Mouse (Mus musculus) liver, adult 2 months (tissue): ENCODE results near the gene Klkb1. TPM values are rescaled to one million over a fixed set of nuclear protein-coding genes. Genes with fewer than 3 reads are reported as not detected.

Source experiments
- DNase-seq: peaks from one replicate; pipeline ENCODE4 v3.0.0-alpha.2; 2011; ENCODE audit warnings: low read depth, low spot score; ENCODE audit errors: extremely low read depth
- H3K27ac ChIP-seq: fragments of 200-500 bp; replicated peaks from 2 replicates; pipeline ENCODE4 v1.5.1; 2012; ENCODE audit warnings: low read depth, mild to moderate bottlenecking, control low read depth, inconsistent platforms, low read length; ENCODE audit not compliant: insufficient read depth
- H3K27me3 ChIP-seq: fragments of 200-500 bp; 2 replicates; pipeline ENCODE4 v1.6.1; 2012; ENCODE audit warnings: mild to moderate bottlenecking, moderate library complexity, low read length, inconsistent platforms; ENCODE audit not compliant: control insufficient read depth, insufficient read depth
- H3K36me3 ChIP-seq: fragments of 200-500 bp; 2 replicates; pipeline ENCODE4 v1.6.1; 2012; ENCODE audit warnings: low read length, inconsistent platforms; ENCODE audit not compliant: control insufficient read depth, insufficient read depth
- H3K4me1 ChIP-seq: fragments of 200-500 bp; 2 replicates; pipeline ENCODE4 v1.6.1; 2011; ENCODE audit warnings: low read length; ENCODE audit not compliant: control insufficient read depth, insufficient read depth
- H3K4me3 ChIP-seq: fragments of 200-500 bp; 2 replicates; pipeline ENCODE4 v1.5.1; 2011; ENCODE audit warnings: low read depth, mild to moderate bottlenecking, control low read depth, low read length, moderate library complexity; ENCODE audit not compliant: insufficient read depth
- H3K79me2 ChIP-seq: fragments of 200-500 bp; 2 replicates; pipeline ENCODE4 v1.6.1; 2012; ENCODE audit warnings: inconsistent platforms, mild to moderate bottlenecking, low read length, moderate library complexity; ENCODE audit not compliant: control insufficient read depth, insufficient read depth
- H3K9ac ChIP-seq: fragments of 200-500 bp; 2 replicates; pipeline ENCODE4 v1.6.1; 2012; ENCODE audit warnings: low read depth, mild to moderate bottlenecking, control low read depth, inconsistent platforms, low read length
- CTCF ChIP-seq: fragments of 200-500 bp; IDR thresholded peaks from 2 replicates; pipeline ENCODE4 v1.5.1; 2011; ENCODE audit warnings: low read depth, low read length, control low read depth
- POLR2A ChIP-seq: fragments of 200-500 bp; IDR thresholded peaks from 2 replicates; pipeline ENCODE4 v1.6.1; 2011; ENCODE audit warnings: low read length, control low read depth; ENCODE audit not compliant: insufficient read depth; ENCODE audit errors: extremely low read depth
- WGBS: fragments of 180-500 bp; shearing (Covaris S2); methylation state at CpG from one replicate; pipeline ENCODE4 v1.1.7; 2018; 5-methylcytosine and 5-hydroxymethylcytosine counted together
- polyA plus RNA-seq: library from polyadenylated mRNA; depleted of rRNA; stranded (reverse); fragments of >200 nt; gene quantifications from 2 replicates; pipeline ENCODE4 v1.2.3, GENCODE M21; 2012
- total RNA-seq: library from RNA; depleted of rRNA; stranded (reverse); fragments of >200 nt; gene quantifications from 2 replicates; pipeline ENCODE4 v1.2.3, GENCODE M21; 2014

The Klkb1 gene
- total and polyA plus RNA-seq, 2 experiments, result 62.6 to 205 TPM

DNA sequence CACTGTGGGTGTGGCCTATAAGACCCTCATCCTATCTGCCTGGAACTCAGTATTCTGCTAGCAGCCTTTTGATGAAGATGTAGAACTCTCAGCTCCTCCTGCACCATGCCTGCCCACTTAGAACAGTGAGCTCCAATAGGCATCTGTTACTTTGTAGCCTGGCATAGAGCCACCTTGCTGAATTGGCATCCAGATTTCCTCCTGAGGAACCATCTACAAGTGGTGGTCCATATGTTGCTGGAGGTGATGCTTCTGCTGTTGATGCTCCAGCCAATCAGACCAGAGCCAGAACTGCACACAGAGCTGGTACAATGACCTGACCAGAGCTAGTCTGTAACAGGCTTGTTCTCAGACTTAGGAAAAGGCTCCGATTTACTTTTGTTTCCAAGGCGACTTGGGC is 2.9 kb downstream of the Klkb1 start:
- Histone ChIP-seq H3K79me2 (peaks cover 15% of the 10 kb centered on the region; the same call in 1 of the 2 replicates), H3K36me3 (peaks cover 23% of the 10 kb centered on the region), H3K27ac (no peak overlapping the region), H3K4me1 (peaks cover 27% of the 10 kb centered on the region), H3K4me3 (no peak overlapping the region), H3K9ac (no peak overlapping the region), H3K27me3 (no peaks in the 10 kb centered on the region)
- TF ChIP-seq POLR2A, result no peak
- no peak for TF ChIP-seq CTCF
- WGBS, result 72% methylated on average over 2 of the region's 2 CpGs
- DNase-seq, result no peak

- TF ChIP-seq CTCF, result peak; percentile 37; the same call in 1 of the 2 replicates
- TF ChIP-seq POLR2A, result no peak
- DNase-seq, result peak; percentile 100
- peaks cover 57% of the 10 kb centered on the region for H3K36me3 ChIP-seq
- WGBS, result 24% methylated on average over 8 of the region's 8 CpGs
- H3K27me3 ChIP-seq, result no peaks in the 10 kb centered on the region
- H3K79me2 ChIP-seq, result peaks cover 8% of the 10 kb centered on the region; the same call in 1 of the 2 replicates
- no peak overlapping the region for H3K4me3 ChIP-seq
- no peak overlapping the region for H3K9ac ChIP-seq
- H3K4me1 ChIP-seq, result peaks cover 29% of the 10 kb centered on the region
- H3K27ac ChIP-seq, result peak overlapping the region; percentile 99
Observed at GRCm38 (mm10) chr8:45281630-45282029, 13.0 kb downstream of the Klkb1 start.

DNA sequence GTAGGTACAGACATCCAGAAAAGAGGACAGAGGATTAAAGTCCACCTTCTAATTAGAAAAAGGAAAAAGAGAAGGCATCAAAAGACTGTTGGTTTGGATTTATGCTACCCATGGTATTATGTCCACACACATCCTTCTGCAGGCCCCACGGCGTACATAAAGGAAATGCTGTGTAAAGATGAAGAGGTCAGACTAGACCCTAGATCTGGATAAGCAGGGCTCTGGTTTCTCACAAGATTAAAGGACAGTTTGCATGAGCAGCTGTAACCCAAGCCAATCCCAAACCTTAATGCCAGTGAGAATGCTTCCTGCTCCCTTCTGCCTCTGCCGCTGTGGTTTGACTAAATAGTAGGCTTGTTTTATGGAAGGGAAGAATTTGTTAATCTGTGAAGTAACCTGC is 17.2 kb downstream of the Klkb1 start:
- Histone ChIP-seq H3K79me2 (peaks cover 8% of the 10 kb centered on the region; the same call in 1 of the 2 replicates), H3K27ac (peak overlapping the region; percentile 48; the same call in 1 of the 2 replicates), H3K36me3 (peaks cover 68% of the 10 kb centered on the region), H3K9ac (no peak overlapping the region), H3K27me3 (no peaks in the 10 kb centered on the region), H3K4me3 (no peak overlapping the region), H3K4me1 (peaks cover 13% of the 10 kb centered on the region)
- no peak for DNase-seq
- TF ChIP-seq POLR2A (no peak), CTCF (no peak)
- 90% methylated on average over 3 of the region's 3 CpGs for WGBS

GRCm38 (mm10) chr8:45274317-45274716 is 20.3 kb downstream of the Klkb1 start:
- peaks cover 3% of the 10 kb centered on the region for H3K4me1 ChIP-seq
- peaks cover 3% of the 10 kb centered on the region; the same call in 1 of the 2 replicates for H3K79me2 ChIP-seq
- no peak overlapping the region for H3K4me3 ChIP-seq
- WGBS, result 88% methylated on average over 4 of the region's 4 CpGs
- H3K27me3 ChIP-seq, result no peaks in the 10 kb centered on the region
- H3K27ac ChIP-seq, result no peak overlapping the region
- peaks cover 75% of the 10 kb centered on the region for H3K36me3 ChIP-seq
- no peak overlapping the region for H3K9ac ChIP-seq
- DNase-seq, result no peak
- TF ChIP-seq CTCF, result no peak
- no peak for TF ChIP-seq POLR2A

- Histone ChIP-seq H3K9ac (no peak overlapping the region), H3K36me3 (peaks cover 37% of the 10 kb centered on the region), H3K79me2 (no peaks in the 10 kb centered on the region), H3K27ac (0 out of 2 replicates have a peak overlapping the region, but pooled peaks have one; percentile 9), H3K27me3 (no peaks in the 10 kb centered on the region), H3K4me3 (no peak overlapping the region), H3K4me1 (peaks cover 31% of the 10 kb centered on the region)
- peak; percentile 81 for DNase-seq
- TF ChIP-seq CTCF (no peak), POLR2A (no peak)
Observed at GRCm38 (mm10) chr8:45269056-45269455, 25.6 kb downstream of the Klkb1 start.

DNA sequence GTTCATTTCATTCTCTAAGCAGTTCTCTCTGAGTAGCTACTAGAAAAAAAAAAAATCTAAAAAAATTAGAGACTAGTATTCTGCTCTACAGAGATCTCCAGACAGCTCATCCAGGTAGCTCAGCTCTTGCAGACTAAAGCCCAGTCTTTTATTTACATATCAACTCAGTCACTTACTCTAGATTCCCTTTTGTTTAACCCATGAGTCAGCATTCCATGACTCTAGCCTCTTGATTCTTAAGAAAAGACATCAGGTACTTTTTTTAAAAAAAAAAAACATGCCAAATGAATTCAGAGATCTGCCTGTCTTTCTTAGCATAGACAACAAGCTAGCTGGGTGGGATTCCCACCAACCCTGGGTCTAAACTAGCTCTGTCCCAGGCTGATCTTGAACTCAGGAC is 26.2 kb downstream of the Klkb1 start:
- peaks cover 35% of the 10 kb centered on the region for H3K4me1 ChIP-seq
- no peak overlapping the region for H3K4me3 ChIP-seq
- H3K9ac ChIP-seq, result peak overlapping the region; percentile 34; the same call in 1 of the 2 replicates
- DNase-seq, result peak; percentile 66
- TF ChIP-seq POLR2A (no peak), CTCF (no peak)
- no peaks in the 10 kb centered on the region for H3K79me2 ChIP-seq
- peak overlapping the region; percentile 71 for H3K27ac ChIP-seq
- H3K27me3 ChIP-seq, result no peaks in the 10 kb centered on the region
- H3K36me3 ChIP-seq, result peaks cover 35% of the 10 kb centered on the region
